In genomic region chr19:46422384-46423338, GRCm38 (mm10) we compare ENCODE assay signal across 8 mouse cellular contexts. TPM values are rescaled to one million over a fixed set of nuclear protein-coding genes. Genes with fewer than 3 reads are reported as not detected.
A peak's percentile ranks its signal among the peaks of the same experiment; 100 is the strongest.
DNase-seq lines count a peak whose midpoint lies in the region; ATAC-seq lines count a peak whose summit lies in the region.

No protein-coding gene starts in this region.

- no peaks in the 10 kb centered on the region for H3K27me3 ChIP-seq in forebrain, embryonic 12.5 days
- H3K27me3 ChIP-seq in midbrain, embryonic 10.5 days (ENCODE audit: low read depth, poor library complexity, severe bottlenecking) = no peaks in the 10 kb centered on the region

- ATAC-seq in forebrain, embryonic 12.5 days (ENCODE audit: low FRiP score) = peak; percentile 77

- no peak overlapping the region for H3K4me2 ChIP-seq in forebrain, embryonic 12.5 days

- WGBS in forebrain, embryonic 12.5 days = 44% methylated on average over 11 of the region's 11 CpGs
- 62% methylated on average over 11 of the region's 11 CpGs for WGBS in midbrain, embryonic 10.5 days

- peak; percentile 13 for DNase-seq in gastrocnemius, postnatal 25 days
- no peak for DNase-seq in gastrocnemius, postnatal 14 days
- peak; percentile 85 for DNase-seq in cerebellum, adult 11 months
- peak; percentile 53 for DNase-seq in midbrain, embryonic 10.5 days (ENCODE audit: low spot score)
- no peak for DNase-seq in thymus, adult 18-20 months
- DNase-seq in ovary, adult 18-20 months (ENCODE audit: low spot score) = no peak
- no peak for DNase-seq in kidney, postnatal 25 days

- H3K9ac ChIP-seq in forebrain, embryonic 12.5 days = no peak overlapping the region

- no peak overlapping the region for H3K4me3 ChIP-seq in forebrain, embryonic 12.5 days (replicated peaks)
- no peak overlapping the region for H3K4me3 ChIP-seq in midbrain, embryonic 10.5 days

- H3K4me1 ChIP-seq in forebrain, embryonic 12.5 days = peaks cover 34% of the 10 kb centered on the region
- peaks cover 47% of the 10 kb centered on the region for H3K4me1 ChIP-seq in midbrain, embryonic 10.5 days

- H3K9me3 ChIP-seq in forebrain, embryonic 12.5 days = no peaks in the 10 kb centered on the region
- no peaks in the 10 kb centered on the region for H3K9me3 ChIP-seq in midbrain, embryonic 10.5 days (replicated peaks)

- intact Hi-C loops in gastrocnemius, postnatal 14 days (cut with DNase I; ENCODE audit: low total_unique reads) = no loop called here

- H3K36me3 ChIP-seq in forebrain, embryonic 12.5 days (replicated peaks) = peaks cover 13% of the 10 kb centered on the region
- peaks cover 31% of the 10 kb centered on the region for H3K36me3 ChIP-seq in midbrain, embryonic 10.5 days

- peak overlapping the region; percentile 60 for H3K27ac ChIP-seq in forebrain, embryonic 12.5 days
- H3K27ac ChIP-seq in midbrain, embryonic 10.5 days (replicated peaks) = peak overlapping the region; percentile 58

RNA-seq across cellular contexts. Expression of gene Sufu, which starts 26.0 kb away (rescaled TPM):
- 1 to 10 TPM; 6.0 to 6.1 TPM for total RNA-seq in gastrocnemius, postnatal 25 days (2021)
- total RNA-seq in gastrocnemius, postnatal 14 days (2021) = 1 to 10 TPM; 7.6 to 9.1 TPM
- 38.7 and 44.1 TPM in 2 replicates for polyA plus RNA-seq in forebrain, embryonic 12.5 days (2016; fragmentation: Nextera tagmentation; extraction: Ambion mirVana)
- 50.2 and 53.6 TPM in 2 replicates for polyA plus RNA-seq in midbrain, embryonic 10.5 days (2016; fragmentation: Nextera tagmentation; extraction: Ambion mirVana)

RNA-seq across cellular contexts. Expression of gene Actr1a, which starts 27.1 kb away (rescaled TPM):
- total RNA-seq in gastrocnemius, postnatal 25 days (2021) = 10 to 100 TPM; 49.3 to 53.1 TPM
- total RNA-seq in gastrocnemius, postnatal 14 days (2021) = 10 to 100 TPM; 58.6 to 62.7 TPM
- 241 and 254 TPM in 2 replicates for polyA plus RNA-seq in forebrain, embryonic 12.5 days (2016; fragmentation: Nextera tagmentation; extraction: Ambion mirVana)
- 188 and 224 TPM in 2 replicates for polyA plus RNA-seq in midbrain, embryonic 10.5 days (2016; fragmentation: Nextera tagmentation; extraction: Ambion mirVana)

Comparison
In these comparisons a context has a peak if more than half of its experiments do, and no peak if none do; other contexts are left out.
1. DNase-seq: peak in gastrocnemius, postnatal 25 days (single experiment), cerebellum, adult 11 months (single experiment) and midbrain, embryonic 10.5 days (single experiment); none in gastrocnemius, postnatal 14 days (single experiment), thymus, adult 18-20 months (0 of 2), ovary, adult 18-20 months (single experiment) and kidney, postnatal 25 days (0 of 2).